Mouse (Mus musculus) stomach, postnatal 0 days (tissue): ENCODE measurements around the gene Vdac1.

Experiments
- CTCF ChIP-seq: IDR thresholded peaks from 2 replicates; pipeline ENCODE4 v1.5.1; 2016; ENCODE audit warnings: antibody characterized with exemption, low read depth, mild to moderate bottlenecking, moderate library complexity
- EP300 ChIP-seq: optimal IDR thresholded peaks from 2 replicates; pipeline ENCODE3; 2016; ENCODE audit warnings: antibody characterized with exemption

DNA sequence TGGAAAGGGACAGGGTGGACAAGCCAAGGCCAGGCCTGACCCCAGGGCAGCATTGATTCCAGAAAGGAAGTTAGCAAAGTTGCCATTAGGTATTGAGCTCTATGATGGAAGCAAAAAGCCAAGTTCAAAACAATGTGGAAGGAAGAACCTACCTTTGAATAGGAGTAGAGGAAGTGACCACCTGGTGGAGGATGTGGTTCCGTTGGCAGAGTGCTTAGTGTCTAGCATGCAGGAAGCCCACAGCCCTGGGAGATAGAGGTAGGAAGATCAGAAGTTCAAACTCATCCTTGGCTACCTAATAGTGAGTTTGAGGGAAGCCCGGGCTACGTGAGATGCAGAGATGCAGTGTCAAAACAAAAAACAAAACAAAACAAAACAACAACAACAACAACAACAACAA lies 8.4 kb upstream of the Vdac1 start:
- TF ChIP-seq CTCF = no peak
- TF ChIP-seq EP300 = no peak
